15 mouse cellular contexts compared by ENCODE assay signal in genomic region chr8:57958121-57958901, GRCm38 (mm10).
DNase-seq lines count a peak whose midpoint lies in the region; ATAC-seq lines count a peak whose summit lies in the region.
"Had no signal": no experiment of that assay in that cellular context is flagged by ENCODE, and none has a peak within 500 bp of the region (broad histone marks: within the 10 kb centered on the region; RNA-seq: fewer than 3 reads in every experiment).

No protein-coding gene starts in this region.

- H3K36me3 ChIP-seq in intestine, embryonic 14.5 days (ENCODE audit: control insufficient read depth, insufficient read depth, low read length), result no peaks in the 10 kb centered on the region
- no peaks in the 10 kb centered on the region for H3K36me3 ChIP-seq in intestine, embryonic 16.5 days (ENCODE audit: control insufficient read depth, insufficient read depth, low read length)
- H3K36me3 ChIP-seq in neural tube, embryonic 15.5 days, result no peaks in the 10 kb centered on the region
- H3K36me3 ChIP-seq in hindbrain, embryonic 13.5 days, result no peaks in the 10 kb centered on the region
- H3K36me3 ChIP-seq: heart, embryonic 15.5 days; liver, embryonic 15.5 days had no signal

- no peak overlapping the region for H3K4me3 ChIP-seq in intestine, embryonic 14.5 days (ENCODE audit: low read depth, low read length)
- H3K4me3 ChIP-seq in intestine, embryonic 16.5 days (ENCODE audit: low read length), result no peak overlapping the region
- no peak overlapping the region for H3K4me3 ChIP-seq in neural tube, embryonic 15.5 days (replicated peaks)
- no peak overlapping the region for H3K4me3 ChIP-seq in hindbrain, embryonic 13.5 days
- H3K4me3 ChIP-seq: heart, embryonic 15.5 days; liver, embryonic 15.5 days had no signal

- peak overlapping the region; percentile 33 for H3K4me2 ChIP-seq in intestine, embryonic 14.5 days (ENCODE audit: low read length)
- H3K4me2 ChIP-seq in intestine, embryonic 16.5 days (ENCODE audit: low read depth, low read length), result no peak overlapping the region
- no peak overlapping the region for H3K4me2 ChIP-seq in neural tube, embryonic 15.5 days
- H3K4me2 ChIP-seq in hindbrain, embryonic 13.5 days, result no peak overlapping the region
- H3K4me2 ChIP-seq: heart, embryonic 15.5 days; liver, embryonic 15.5 days had no signal

- H3K27me3 ChIP-seq in intestine, embryonic 14.5 days (replicated peaks; ENCODE audit: control insufficient read depth, insufficient read depth, low read length), result no peaks in the 10 kb centered on the region
- H3K27me3 ChIP-seq in intestine, embryonic 16.5 days (replicated peaks; ENCODE audit: control insufficient read depth, insufficient read depth, low read length), result no peaks in the 10 kb centered on the region
- no peaks in the 10 kb centered on the region for H3K27me3 ChIP-seq in neural tube, embryonic 15.5 days (replicated peaks)
- no peaks in the 10 kb centered on the region for H3K27me3 ChIP-seq in hindbrain, embryonic 13.5 days
- H3K27me3 ChIP-seq: heart, embryonic 15.5 days; liver, embryonic 15.5 days had no signal

- H3K9me3 ChIP-seq in intestine, embryonic 14.5 days (ENCODE audit: control insufficient read depth, low read length), result no peaks in the 10 kb centered on the region
- H3K9me3 ChIP-seq in intestine, embryonic 16.5 days (ENCODE audit: control insufficient read depth, low read length), result no peaks in the 10 kb centered on the region
- no peaks in the 10 kb centered on the region for H3K9me3 ChIP-seq in neural tube, embryonic 15.5 days (replicated peaks)
- no peaks in the 10 kb centered on the region for H3K9me3 ChIP-seq in hindbrain, embryonic 13.5 days
- H3K9me3 ChIP-seq: heart, embryonic 15.5 days; liver, embryonic 15.5 days had no signal

- 20% methylated on average over 16 of the region's 16 CpGs for WGBS in intestine, embryonic 14.5 days
- WGBS in intestine, embryonic 16.5 days, result 24% methylated on average over 16 of the region's 16 CpGs
- 42% methylated on average over 16 of the region's 16 CpGs for WGBS in neural tube, embryonic 15.5 days
- 28% methylated on average over 16 of the region's 16 CpGs for WGBS in hindbrain, embryonic 13.5 days

- H3K9ac ChIP-seq in intestine, embryonic 14.5 days (ENCODE audit: low read length), result no peak overlapping the region
- no peak overlapping the region for H3K9ac ChIP-seq in intestine, embryonic 16.5 days (ENCODE audit: low read depth, low read length)
- H3K9ac ChIP-seq in neural tube, embryonic 15.5 days (replicated peaks), result no peak overlapping the region
- H3K9ac ChIP-seq in hindbrain, embryonic 13.5 days, result no peak overlapping the region
- H3K9ac ChIP-seq: heart, embryonic 15.5 days; liver, embryonic 15.5 days had no signal

- no peak overlapping the region for H3K27ac ChIP-seq in intestine, embryonic 14.5 days (ENCODE audit: low read depth)
- H3K27ac ChIP-seq in intestine, embryonic 16.5 days (ENCODE audit: low read length), result no peak overlapping the region
- H3K27ac ChIP-seq in neural tube, embryonic 15.5 days (replicated peaks), result no peak overlapping the region
- H3K27ac ChIP-seq in hindbrain, embryonic 13.5 days, result no peak overlapping the region
- H3K27ac ChIP-seq: heart, embryonic 15.5 days; liver, embryonic 15.5 days had no signal

- DNase-seq in intestine, embryonic 14.5 days (ENCODE audit: low spot score), result peak; percentile 54
- DNase-seq in neural tube, embryonic 10.5 days (ENCODE audit: extremely low spot score, low spot score), result peak; percentile 41
- no peak for DNase-seq in layer of hippocampus, postnatal 25 days (ENCODE audit: extremely low spot score in 1 of 2, low spot score in 1 of 2)
- no peak for DNase-seq in cerebellum, adult 11 months
- DNase-seq: cerebellum, postnatal 36 days; kidney, adult 2 months; left cerebral cortex, postnatal 4 days; right cerebral cortex, postnatal 14 days; thymus, postnatal 36 days had no signal

- no peak for ATAC-seq in intestine, embryonic 14.5 days (replicated peaks; ENCODE audit: low FRiP score, low TSS enrichment, low read depth)
- ATAC-seq in intestine, embryonic 16.5 days, result no peak
- no peak for ATAC-seq in neural tube, embryonic 15.5 days (ENCODE audit: low FRiP score)
- ATAC-seq in hindbrain, embryonic 13.5 days (ENCODE audit: low FRiP score), result 0 out of 2 replicates have a peak, but pooled peaks have one; percentile 25
- ATAC-seq in inflammation-experienced regulatory T-cells, adult 6 months, result no peak

- H3K4me1 ChIP-seq in intestine, embryonic 14.5 days (replicated peaks; ENCODE audit: control insufficient read depth, insufficient read depth, low read length), result peaks cover 15% of the 10 kb centered on the region
- peaks cover 7% of the 10 kb centered on the region for H3K4me1 ChIP-seq in intestine, embryonic 16.5 days (ENCODE audit: control insufficient read depth, insufficient read depth, low read length)
- peaks cover 15% of the 10 kb centered on the region for H3K4me1 ChIP-seq in neural tube, embryonic 15.5 days
- peaks cover 13% of the 10 kb centered on the region for H3K4me1 ChIP-seq in hindbrain, embryonic 13.5 days (replicated peaks)
- H3K4me1 ChIP-seq: heart, embryonic 15.5 days; liver, embryonic 15.5 days had no signal

Comparison
In these comparisons a context has a peak if more than half of its experiments do, and no peak if none do; other contexts are left out.
1. DNase-seq: peak in intestine, embryonic 14.5 days (single experiment) and neural tube, embryonic 10.5 days (single experiment); none in layer of hippocampus, postnatal 25 days (0 of 2) and cerebellum, adult 11 months (single experiment).